Mouse (Mus musculus): Measurements from ENCODE around the gene Cmtm1. TPM values are rescaled to one million over a fixed set of nuclear protein-coding genes. Genes with fewer than 3 reads are reported as not detected.
"Not testable (repeated sequence)": the region's sequence is repeated elsewhere in the genome, so short reads cannot be mapped to it uniquely, and the experiment has no call there.

Gene Cmtm1
- total and polyA plus RNA-seq, 2 experiments from 2014 or later, result not detected

- ATAC-seq (no peak), DNase-seq (ENCODE audit: low spot score) (peak; percentile 5)
- Histone ChIP-seq H3K9me3 (ENCODE audit: low read length) (no peaks in the 10 kb centered on the region), H3K27me3 (ENCODE audit: insufficient read depth, low read length) (no peaks in the 10 kb centered on the region), H3K9ac (replicated peaks; ENCODE audit: low read length) (no peak overlapping the region), H3K27ac (no peak overlapping the region), H3K4me2 (ENCODE audit: low read depth, low read length) (no peak overlapping the region), H3K36me3 (ENCODE audit: insufficient read depth, low read length) (no peaks in the 10 kb centered on the region), H3K4me1 (ENCODE audit: insufficient read depth, low read length) (no peaks in the 10 kb centered on the region), H3K4me3 (ENCODE audit: low read length) (no peak overlapping the region)
- 62% methylated on average over 4 of the region's 4 CpGs for WGBS
- TF ChIP-seq CTCF (IDR thresholded peaks at IDR 0.05; ENCODE audit: low read depth), result peak; percentile 39
These were observed 3.4 kb upstream of the Cmtm1 start for GRCm38 (mm10) chr8:104313311-104313710.

- H3K4me2 ChIP-seq (ENCODE audit: low read depth, low read length); H3K9ac ChIP-seq (replicated peaks; ENCODE audit: low read length); H3K4me3 ChIP-seq (ENCODE audit: low read length); H3K27ac ChIP-seq; DNase-seq (ENCODE audit: low spot score); H3K4me1 ChIP-seq (ENCODE audit: insufficient read depth, low read length); H3K27me3 ChIP-seq (ENCODE audit: insufficient read depth, low read length); ATAC-seq; H3K9me3 ChIP-seq (ENCODE audit: low read length); H3K36me3 ChIP-seq (ENCODE audit: insufficient read depth, low read length): not testable (repeated sequence)
- WGBS, result 76% methylated on average over 3 of the region's 3 CpGs
These were observed 2.1 kb upstream of the Cmtm1 start for GRCm38 (mm10) chr8:104312023-104312422.

GRCm38 (mm10) chr8:104308341-104308740, 1.6 kb downstream of the Cmtm1 start:
- not testable (repeated sequence) for H3K36me3 ChIP-seq (ENCODE audit: insufficient read depth, low read length); H3K27me3 ChIP-seq (ENCODE audit: insufficient read depth, low read length); H3K4me1 ChIP-seq (ENCODE audit: insufficient read depth, low read length); H3K4me3 ChIP-seq (ENCODE audit: low read length); H3K9ac ChIP-seq (replicated peaks; ENCODE audit: low read length); H3K27ac ChIP-seq; DNase-seq (ENCODE audit: low spot score); H3K4me2 ChIP-seq (ENCODE audit: low read depth, low read length); H3K9me3 ChIP-seq (ENCODE audit: low read length); ATAC-seq
- WGBS, result 61% methylated on average over 6 of the region's 6 CpGs

- 91% methylated on average over 11 of the region's 11 CpGs for WGBS
- DNase-seq (ENCODE audit: low spot score) (no peak), ATAC-seq (no peak)
- Histone ChIP-seq H3K9ac (replicated peaks; ENCODE audit: low read length) (no peak overlapping the region), H3K9me3 (ENCODE audit: low read length) (no peaks in the 10 kb centered on the region), H3K27ac (no peak overlapping the region), H3K4me1 (ENCODE audit: insufficient read depth, low read length) (no peaks in the 10 kb centered on the region), H3K4me3 (ENCODE audit: low read length) (no peak overlapping the region), H3K27me3 (ENCODE audit: insufficient read depth, low read length) (no peaks in the 10 kb centered on the region), H3K4me2 (ENCODE audit: low read depth, low read length) (no peak overlapping the region), H3K36me3 (ENCODE audit: insufficient read depth, low read length) (no peaks in the 10 kb centered on the region)
- no peak for TF ChIP-seq CTCF (IDR thresholded peaks at IDR 0.05; ENCODE audit: low read depth)
These were observed 5.0 kb downstream of the Cmtm1 start for GRCm38 (mm10) chr8:104304962-104305361.

GRCm38 (mm10) chr8:104302536-104302935, 7.4 kb downstream of the Cmtm1 start:
- H3K9ac ChIP-seq (replicated peaks; ENCODE audit: low read length); H3K27me3 ChIP-seq (ENCODE audit: insufficient read depth, low read length); H3K4me3 ChIP-seq (ENCODE audit: low read length); ATAC-seq; H3K9me3 ChIP-seq (ENCODE audit: low read length); H3K4me1 ChIP-seq (ENCODE audit: insufficient read depth, low read length); H3K27ac ChIP-seq; H3K4me2 ChIP-seq (ENCODE audit: low read depth, low read length); DNase-seq (ENCODE audit: low spot score); H3K36me3 ChIP-seq (ENCODE audit: insufficient read depth, low read length): not testable (repeated sequence)
- WGBS, result 91% methylated on average over 4 of the region's 4 CpGs

GRCm38 (mm10) chr8:104301577-104301976, 8.4 kb downstream of the Cmtm1 start:
- ATAC-seq, result peak; percentile 81
- WGBS, result 7% methylated on average over 3 of the region's 3 CpGs
- not testable (repeated sequence) for H3K4me2 ChIP-seq (ENCODE audit: low read depth, low read length); H3K9me3 ChIP-seq (ENCODE audit: low read length); H3K9ac ChIP-seq (replicated peaks; ENCODE audit: low read length); H3K36me3 ChIP-seq (ENCODE audit: insufficient read depth, low read length); H3K4me1 ChIP-seq (ENCODE audit: insufficient read depth, low read length); H3K27me3 ChIP-seq (ENCODE audit: insufficient read depth, low read length); H3K4me3 ChIP-seq (ENCODE audit: low read length)
- 0 out of 2 replicates have a peak overlapping the region, but pooled peaks have one; percentile 20 for H3K27ac ChIP-seq
- peak; percentile 52 for DNase-seq (ENCODE audit: low spot score)

GRCm38 (mm10) chr8:104294396-104294795, 15.5 kb downstream of the Cmtm1 start:
- Histone ChIP-seq H3K4me1 (ENCODE audit: insufficient read depth, low read length) (no peaks in the 10 kb centered on the region), H3K4me3 (ENCODE audit: low read length) (no peak overlapping the region), H3K9ac (replicated peaks; ENCODE audit: low read length) (no peak overlapping the region), H3K9me3 (ENCODE audit: low read length) (no peaks in the 10 kb centered on the region), H3K36me3 (ENCODE audit: insufficient read depth, low read length) (no peaks in the 10 kb centered on the region), H3K27me3 (ENCODE audit: insufficient read depth, low read length) (no peaks in the 10 kb centered on the region), H3K27ac (no peak overlapping the region), H3K4me2 (ENCODE audit: low read depth, low read length) (no peak overlapping the region)
- ATAC-seq (no peak), DNase-seq (ENCODE audit: low spot score) (no peak)
- no peak for TF ChIP-seq CTCF (IDR thresholded peaks at IDR 0.05; ENCODE audit: low read depth)
- WGBS, result 94% methylated on average over 1 of the region's 1 CpGs

GRCm38 (mm10) chr8:104293081-104293480, 16.9 kb downstream of the Cmtm1 start, which contains the start of gene Cmtm2a:
Cmtm2a (minus strand) TSS chr8:104293181.
- not testable (repeated sequence) for H3K4me3 ChIP-seq (ENCODE audit: low read length); DNase-seq (ENCODE audit: low spot score); ATAC-seq; H3K27me3 ChIP-seq (ENCODE audit: insufficient read depth, low read length); H3K4me1 ChIP-seq (ENCODE audit: insufficient read depth, low read length); H3K9me3 ChIP-seq (ENCODE audit: low read length); H3K4me2 ChIP-seq (ENCODE audit: low read depth, low read length); H3K27ac ChIP-seq; H3K9ac ChIP-seq (replicated peaks; ENCODE audit: low read length); H3K36me3 ChIP-seq (ENCODE audit: insufficient read depth, low read length)
- 86% methylated on average over 12 of the region's 12 CpGs for WGBS
